Mouse (Mus musculus) neural tube, embryonic 15.5 days (tissue): ENCODE measurements around the gene Tmem104. TPM values are rescaled to one million over a fixed set of nuclear protein-coding genes. Genes with fewer than 3 reads are reported as not detected.

Source experiments
- ATAC-seq: fragments of 200-750 bp; cut with Nextera tagmentation; 2 replicates; pipeline ENCODE4 v1.8.0; 2017; ENCODE audit warnings: mild to moderate bottlenecking, moderate TSS enrichment, moderate library complexity; ENCODE audit not compliant: low FRiP score
- H3K27ac ChIP-seq: fragments of 300-500 bp; sonication (generic); replicated peaks from 2 replicates; pipeline ENCODE4 v1.5.1; 2015; ENCODE audit warnings: mild to moderate bottlenecking, inconsistent platforms
- H3K27me3 ChIP-seq: fragments of 300-500 bp; sonication (generic); replicated peaks from 2 replicates; pipeline ENCODE4 v1.6.1; 2015; ENCODE audit warnings: inconsistent platforms
- H3K36me3 ChIP-seq: fragments of 300-500 bp; sonication (generic); 2 replicates; pipeline ENCODE4 v1.6.1; 2015; ENCODE audit warnings: inconsistent platforms
- H3K4me1 ChIP-seq: fragments of 300-500 bp; sonication (generic); 2 replicates; pipeline ENCODE4 v1.6.1; 2015; ENCODE audit warnings: inconsistent platforms
- H3K4me2 ChIP-seq: fragments of 300-500 bp; sonication (generic); 2 replicates; pipeline ENCODE4 v1.6.1; 2015; ENCODE audit warnings: inconsistent platforms, mild to moderate bottlenecking, moderate library complexity
- H3K4me3 ChIP-seq: fragments of 300-500 bp; sonication (generic); replicated peaks from 2 replicates; pipeline ENCODE4 v1.5.1; 2015; ENCODE audit warnings: mild to moderate bottlenecking, inconsistent platforms
- H3K9ac ChIP-seq: fragments of 300-500 bp; sonication (generic); replicated peaks from 2 replicates; pipeline ENCODE4 v1.6.1; 2015; ENCODE audit warnings: mild to moderate bottlenecking, inconsistent platforms
- H3K9me3 ChIP-seq: fragments of 300-500 bp; sonication (generic); replicated peaks from 2 replicates; pipeline ENCODE4 v1.6.1; 2016; ENCODE audit warnings: inconsistent platforms
- WGBS: fragments of 180-500 bp; shearing (Covaris S2); methylation state at CpG from one replicate; pipeline ENCODE4 v1.1.7; 2015; ENCODE audit warnings: mixed read lengths; 5-methylcytosine and 5-hydroxymethylcytosine counted together
- polyA plus RNA-seq: library from polyadenylated mRNA; unstranded; fragments of >200 nt; fragmentation: Nextera tagmentation; extraction: Ambion mirVana; gene quantifications from 2 replicates; pipeline ENCODE4 v1.2.1, GENCODE M21; 2015

The Tmem104 gene
- polyA plus RNA-seq, result 11.7 TPM in 2 replicates

DNA sequence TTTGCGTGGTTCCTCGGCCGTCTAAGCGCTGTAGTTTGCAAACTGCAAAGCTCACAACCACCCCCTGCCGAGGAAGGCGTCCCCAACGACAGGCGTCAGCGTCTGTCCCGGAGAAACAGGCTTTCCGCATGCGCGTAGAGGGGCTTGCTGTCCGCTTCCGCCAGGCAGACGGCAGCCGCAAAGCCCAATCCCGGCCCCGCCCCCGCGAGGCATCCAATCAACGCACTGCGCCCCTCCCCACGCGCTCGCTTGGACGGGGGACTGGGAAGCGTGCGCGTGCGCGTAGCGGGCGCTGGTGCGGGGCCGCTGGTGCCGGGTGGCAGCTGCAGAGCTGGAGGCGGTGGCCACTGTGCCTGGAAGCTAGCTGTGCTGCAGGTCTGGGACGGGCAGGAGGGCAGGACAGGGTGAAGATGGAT is at the start of gene Tmem104:
TSS of gene Tmem104 (plus strand) at position 264 of the 416 bp plus-strand sequence.
- Histone ChIP-seq H3K4me1 (peaks cover 26% of the 10 kb centered on the region), H3K9ac (peak within 1 kb of the TSS; percentile 78), H3K4me3 (peak within 1 kb of the TSS; percentile 71), H3K27me3 (no peaks in the 10 kb centered on the region), H3K27ac (peak within 1 kb of the TSS; percentile 83), H3K4me2 (peak within 1 kb of the TSS; percentile 92), H3K36me3 (peaks cover 9% of the 10 kb centered on the region), H3K9me3 (no peaks in the 10 kb centered on the region)
- peak; percentile 93 for ATAC-seq
- WGBS, result under 1% methylated on average over 39 of the region's 39 CpGs

DNA sequence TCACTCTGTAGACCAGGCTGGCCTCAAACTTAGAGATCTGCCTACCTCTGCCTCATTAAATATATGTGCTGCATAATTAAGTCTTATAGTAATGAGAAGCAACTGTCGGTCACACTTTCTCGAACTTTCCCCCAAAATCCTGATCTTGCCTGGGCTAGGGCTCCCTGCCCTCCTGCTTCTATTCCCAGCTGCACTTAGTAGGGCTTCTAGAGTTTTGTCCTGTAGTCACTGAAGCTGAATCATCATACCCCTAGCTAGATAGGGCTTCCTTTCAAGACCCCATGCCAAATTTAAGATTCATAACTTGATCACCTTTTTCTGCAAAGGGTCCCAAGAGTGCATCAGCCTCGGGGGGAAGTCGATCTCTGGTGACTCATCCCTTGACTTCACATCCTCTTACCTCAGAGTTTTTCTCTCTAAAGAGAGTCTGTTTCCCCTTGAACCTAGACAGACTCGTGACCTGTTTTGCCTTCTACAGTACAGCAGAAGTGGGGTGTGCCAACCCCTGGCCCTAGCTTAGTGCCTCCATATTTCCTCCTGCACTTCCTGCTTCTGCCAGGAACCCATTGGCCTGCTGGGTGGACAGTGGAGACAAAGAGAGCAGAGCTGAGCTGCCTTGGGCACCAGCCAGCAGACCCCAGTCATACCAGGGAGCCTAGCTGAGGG is 48.6 kb upstream of the Tmem104 start:
- no peak for ATAC-seq
- no peak overlapping the region for H3K9ac ChIP-seq
- no peak overlapping the region for H3K4me3 ChIP-seq
- no peaks in the 10 kb centered on the region for H3K9me3 ChIP-seq
- H3K36me3 ChIP-seq, result no peaks in the 10 kb centered on the region
- no peak overlapping the region for H3K27ac ChIP-seq
- H3K4me1 ChIP-seq, result no peaks in the 10 kb centered on the region
- H3K4me2 ChIP-seq, result no peak overlapping the region
- H3K27me3 ChIP-seq, result no peaks in the 10 kb centered on the region
- 83% methylated on average over 5 of the region's 5 CpGs for WGBS

GRCm38 (mm10) chr11:115141970-115142369 is 45.3 kb upstream of the Tmem104 start:
- H3K4me3 ChIP-seq, result no peak overlapping the region
- no peaks in the 10 kb centered on the region for H3K36me3 ChIP-seq
- H3K4me1 ChIP-seq, result no peaks in the 10 kb centered on the region
- H3K4me2 ChIP-seq, result no peak overlapping the region
- no peak overlapping the region for H3K27ac ChIP-seq
- no peaks in the 10 kb centered on the region for H3K9me3 ChIP-seq
- WGBS, result 94% methylated on average over 2 of the region's 2 CpGs
- ATAC-seq, result no peak
- H3K9ac ChIP-seq, result no peak overlapping the region
- no peaks in the 10 kb centered on the region for H3K27me3 ChIP-seq

- 85% methylated on average over 4 of the region's 4 CpGs for WGBS
- H3K27ac ChIP-seq, result no peak overlapping the region
- ATAC-seq, result no peak
- no peak overlapping the region for H3K4me2 ChIP-seq
- no peak overlapping the region for H3K9ac ChIP-seq
- no peaks in the 10 kb centered on the region for H3K36me3 ChIP-seq
- H3K27me3 ChIP-seq, result peaks cover 2% of the 10 kb centered on the region; the same call in 1 of the 2 replicates
- peaks cover 13% of the 10 kb centered on the region for H3K4me1 ChIP-seq
- no peak overlapping the region for H3K4me3 ChIP-seq
- no peaks in the 10 kb centered on the region for H3K9me3 ChIP-seq
These were observed 39.5 kb upstream of the Tmem104 start for GRCm38 (mm10) chr11:115147813-115148212.

DNA sequence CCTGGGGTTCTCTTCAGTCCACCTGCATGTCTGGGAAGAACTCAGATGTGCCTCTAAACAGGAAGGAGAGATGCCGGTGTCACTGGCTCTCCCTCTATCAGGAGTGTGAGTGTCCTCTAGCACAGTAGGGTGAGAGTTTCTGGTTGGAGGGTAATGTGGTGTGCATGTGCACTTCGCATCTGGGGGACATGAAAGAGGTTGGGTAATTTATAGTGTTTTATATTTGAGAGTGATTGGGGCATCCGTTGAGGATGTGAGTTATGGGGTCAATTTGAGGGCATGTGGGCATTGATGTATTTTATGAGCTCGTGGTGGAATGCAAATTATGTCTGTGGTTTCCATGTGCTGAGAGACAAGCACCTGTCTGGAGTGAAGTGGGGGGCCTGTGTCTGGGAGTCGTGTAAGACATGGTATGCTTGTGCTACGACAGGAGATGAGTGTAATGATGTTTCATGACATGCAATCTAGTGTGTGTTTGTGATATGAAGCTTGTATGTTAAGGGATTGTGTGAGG is 36.5 kb upstream of the Tmem104 start:
- H3K36me3 ChIP-seq, result no peaks in the 10 kb centered on the region
- no peak for ATAC-seq
- H3K4me3 ChIP-seq, result no peak overlapping the region
- H3K9me3 ChIP-seq, result no peaks in the 10 kb centered on the region
- no peak overlapping the region for H3K27ac ChIP-seq
- peaks cover 21% of the 10 kb centered on the region for H3K4me1 ChIP-seq
- H3K27me3 ChIP-seq, result peaks cover 29% of the 10 kb centered on the region
- WGBS, result 51% methylated on average over 6 of the region's 6 CpGs
- H3K9ac ChIP-seq, result no peak overlapping the region
- no peak overlapping the region for H3K4me2 ChIP-seq

DNA sequence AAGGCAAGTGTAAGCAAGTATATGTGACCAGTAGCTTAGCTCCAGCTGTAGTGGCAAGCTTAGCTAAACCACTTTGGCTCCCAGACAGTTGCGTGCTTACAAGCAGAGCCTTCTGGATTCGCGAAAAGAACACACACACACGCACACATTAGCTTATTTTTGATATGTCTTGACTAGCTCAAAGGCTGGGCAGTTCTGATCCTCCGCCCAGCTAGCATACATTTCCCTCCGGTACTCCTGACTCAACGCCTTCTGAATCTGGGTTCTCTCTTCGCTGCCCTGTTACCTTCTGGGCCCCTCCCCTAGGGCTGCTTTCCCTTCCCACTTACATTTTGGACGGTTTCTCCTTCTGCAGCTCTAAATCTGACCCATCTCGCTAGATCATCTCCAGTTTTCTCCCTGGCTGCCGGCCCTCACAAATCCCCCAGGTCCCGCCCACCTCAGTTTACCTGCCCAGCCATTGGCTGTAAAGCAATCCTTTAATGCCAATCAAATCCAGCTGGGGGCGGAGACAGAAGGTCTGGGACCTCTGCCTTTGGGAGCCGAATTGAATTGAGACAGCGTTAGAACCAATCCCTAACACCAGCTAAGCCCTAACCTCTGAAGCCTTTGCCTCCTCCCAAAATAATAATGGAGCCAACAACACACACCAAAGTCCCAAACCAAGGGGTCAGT is 35.4 kb upstream of the Tmem104 start:
- Histone ChIP-seq H3K4me1 (peaks cover 21% of the 10 kb centered on the region), H3K4me3 (peak overlapping the region; percentile 39), H3K27ac (0 out of 2 replicates have a peak overlapping the region, but pooled peaks have one; percentile 11), H3K36me3 (no peaks in the 10 kb centered on the region), H3K9me3 (no peaks in the 10 kb centered on the region), H3K4me2 (peak overlapping the region; percentile 57), H3K9ac (peak overlapping the region; percentile 41), H3K27me3 (peaks cover 39% of the 10 kb centered on the region)
- 9% methylated on average over 15 of the region's 15 CpGs for WGBS
- ATAC-seq, result peak; percentile 84

DNA sequence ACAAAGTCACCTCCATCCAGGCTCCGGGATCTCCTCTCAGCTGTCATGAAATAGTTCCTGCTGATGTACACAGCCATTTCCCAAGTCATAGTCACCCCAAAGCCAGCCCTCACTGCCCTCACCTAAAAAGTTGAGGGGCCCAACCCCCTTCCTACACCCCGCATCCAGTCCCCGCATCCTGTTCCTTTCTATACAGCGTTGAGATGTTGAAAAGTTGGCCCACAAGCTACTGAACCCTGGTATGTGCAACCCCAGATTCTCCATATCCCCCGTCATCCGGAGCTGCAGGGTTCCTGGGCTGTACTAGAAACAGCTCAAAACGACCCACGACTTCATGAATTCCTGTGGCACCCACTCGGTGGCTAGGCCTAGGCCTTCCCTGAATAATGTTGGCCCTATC is 34.2 kb upstream of the Tmem104 start:
- Histone ChIP-seq H3K9me3 (no peaks in the 10 kb centered on the region), H3K4me3 (no peak overlapping the region), H3K36me3 (no peaks in the 10 kb centered on the region), H3K4me1 (peaks cover 24% of the 10 kb centered on the region), H3K9ac (no peak overlapping the region), H3K27ac (no peak overlapping the region), H3K4me2 (no peak overlapping the region), H3K27me3 (peaks cover 47% of the 10 kb centered on the region)
- 80% methylated on average over 9 of the region's 9 CpGs for WGBS
- ATAC-seq, result no peak

GRCm38 (mm10) chr11:115153699-115154292 is 33.5 kb upstream of the Tmem104 start:
- no peak overlapping the region for H3K27ac ChIP-seq
- WGBS, result under 1% methylated on average over 31 of the region's 35 CpGs
- peak overlapping the region; percentile 52 for H3K4me2 ChIP-seq
- H3K9me3 ChIP-seq, result no peaks in the 10 kb centered on the region
- peaks cover 47% of the 10 kb centered on the region for H3K27me3 ChIP-seq
- H3K36me3 ChIP-seq, result no peaks in the 10 kb centered on the region
- peak; percentile 52; the same call in 1 of the 2 replicates for ATAC-seq
- H3K9ac ChIP-seq, result no peak overlapping the region
- peaks cover 25% of the 10 kb centered on the region for H3K4me1 ChIP-seq
- H3K4me3 ChIP-seq, result peak overlapping the region; percentile 29

GRCm38 (mm10) chr11:115155053-115155634 is 32.1 kb upstream of the Tmem104 start:
- Histone ChIP-seq H3K9me3 (no peaks in the 10 kb centered on the region), H3K4me2 (no peak overlapping the region), H3K36me3 (no peaks in the 10 kb centered on the region), H3K27ac (no peak overlapping the region), H3K4me1 (peaks cover 25% of the 10 kb centered on the region), H3K4me3 (no peak overlapping the region), H3K9ac (no peak overlapping the region), H3K27me3 (peaks cover 47% of the 10 kb centered on the region)
- ATAC-seq, result no peak
- 11% methylated on average over 5 of the region's 5 CpGs for WGBS

GRCm38 (mm10) chr11:115157933-115158719 is 29.2 kb upstream of the Tmem104 start:
- H3K4me1 ChIP-seq, result peaks cover 22% of the 10 kb centered on the region
- H3K4me3 ChIP-seq, result no peak overlapping the region
- H3K36me3 ChIP-seq, result no peaks in the 10 kb centered on the region
- ATAC-seq, result no peak
- WGBS, result 34% methylated on average over 12 of the region's 12 CpGs
- no peak overlapping the region for H3K4me2 ChIP-seq
- no peak overlapping the region for H3K9ac ChIP-seq
- H3K27me3 ChIP-seq, result peaks cover 63% of the 10 kb centered on the region
- no peak overlapping the region for H3K27ac ChIP-seq
- no peaks in the 10 kb centered on the region for H3K9me3 ChIP-seq
